Mouse (Mus musculus) hindbrain, embryonic 12.5 days (tissue): ENCODE measurements around the gene Renbp. TPM values are rescaled to one million over a fixed set of nuclear protein-coding genes. Genes with fewer than 3 reads are reported as not detected.

ENCODE experiments used
- ATAC-seq: fragments of 200-750 bp; cut with Nextera tagmentation; 2 replicates; pipeline ENCODE4 v1.8.0; 2017; ENCODE audit warnings: moderate TSS enrichment; ENCODE audit not compliant: low FRiP score
- H3K27ac ChIP-seq: fragments of 300-500 bp; sonication (generic); 2 replicates; pipeline ENCODE4 v1.5.1; 2016; ENCODE audit warnings: mild to moderate bottlenecking
- H3K27me3 ChIP-seq: fragments of 300-500 bp; sonication (generic); 2 replicates; pipeline ENCODE4 v1.6.1; 2016; ENCODE audit warnings: mild to moderate bottlenecking
- H3K36me3 ChIP-seq: fragments of 300-500 bp; sonication (generic); 2 replicates; pipeline ENCODE4 v1.6.1; 2016; ENCODE audit warnings: mild to moderate bottlenecking
- H3K4me1 ChIP-seq: fragments of 300-500 bp; sonication (generic); 2 replicates; pipeline ENCODE4 v1.6.1; 2016
- H3K4me2 ChIP-seq: fragments of 300-500 bp; sonication (generic); replicated peaks from 2 replicates; pipeline ENCODE4 v1.6.1; 2016; ENCODE audit warnings: mild to moderate bottlenecking
- H3K4me3 ChIP-seq: fragments of 300-500 bp; sonication (generic); 2 replicates; pipeline ENCODE4 v1.5.1; 2016; ENCODE audit warnings: mild to moderate bottlenecking
- H3K9ac ChIP-seq: fragments of 300-500 bp; sonication (generic); 2 replicates; pipeline ENCODE4 v1.6.1; 2016; ENCODE audit warnings: mild to moderate bottlenecking, moderate library complexity
- H3K9me3 ChIP-seq: fragments of 300-500 bp; sonication (generic); replicated peaks from 2 replicates; pipeline ENCODE4 v1.6.1; 2016; ENCODE audit warnings: mild to moderate bottlenecking
- WGBS: fragments of 180-500 bp; shearing (Covaris S2); methylation state at CpG from one replicate; pipeline ENCODE4 v1.1.7; 2016; 5-methylcytosine and 5-hydroxymethylcytosine counted together
- polyA plus RNA-seq: library from polyadenylated mRNA; unstranded; fragments of >200 nt; fragmentation: Nextera tagmentation; extraction: Ambion mirVana; gene quantifications from 2 replicates; pipeline ENCODE4 v1.2.1, GENCODE M21; 2016

Renbp gene
- polyA plus RNA-seq, 1 experiment from 2014 or later, result 19.7 TPM

DNA sequence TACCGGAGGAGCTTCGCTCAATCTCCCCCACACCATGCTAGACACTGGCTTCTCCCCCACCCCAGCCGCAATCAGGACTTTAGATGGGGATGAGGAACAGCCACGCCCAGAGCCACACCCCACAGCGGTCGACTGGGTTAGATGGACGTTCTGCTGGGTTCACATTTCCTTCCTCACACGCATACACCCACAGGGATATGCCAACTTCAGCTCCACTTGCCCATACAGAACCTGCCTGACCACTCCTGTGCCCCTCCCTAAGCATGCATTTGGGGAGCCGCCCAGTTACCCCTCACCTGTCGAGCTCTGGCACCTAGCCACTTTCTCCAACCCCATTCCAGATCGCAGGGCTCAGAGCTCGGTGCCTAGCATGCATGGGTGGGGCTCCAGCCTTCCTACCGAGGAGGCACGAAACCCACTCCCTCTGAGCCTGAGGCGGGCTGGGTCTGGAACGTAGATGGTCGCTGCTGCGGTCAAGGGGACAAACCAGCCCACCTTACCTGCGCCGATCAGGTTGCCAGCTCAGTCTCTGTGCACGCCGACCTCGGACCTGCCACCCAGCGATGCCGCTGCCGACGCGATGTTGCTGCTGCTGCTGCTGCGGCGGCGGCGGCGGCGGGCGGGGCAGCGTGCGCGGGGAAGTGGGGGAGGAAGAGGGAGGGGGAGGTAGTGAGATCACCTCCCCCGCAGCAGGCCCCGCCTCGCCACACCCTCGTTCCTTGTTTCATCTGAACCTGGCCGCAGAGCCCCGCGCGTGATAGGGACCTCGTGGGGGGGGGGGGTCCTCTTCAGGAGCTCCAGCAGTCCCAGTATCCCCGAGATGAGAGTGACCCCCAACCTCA lies 50.2 kb downstream of the Renbp start:
- Histone ChIP-seq H3K9me3 (no peaks in the 10 kb centered on the region), H3K4me1 (peaks cover 6% of the 10 kb centered on the region; the same call in 1 of the 2 replicates), H3K36me3 (no peaks in the 10 kb centered on the region), H3K27me3 (peaks cover 9% of the 10 kb centered on the region; the same call in 1 of the 2 replicates), H3K4me2 (peak overlapping the region; percentile 58), H3K9ac (peak overlapping the region; percentile 59), H3K27ac (peak overlapping the region; percentile 55), H3K4me3 (peak overlapping the region; percentile 47)
- peak; percentile 65 for ATAC-seq
- 22% methylated on average over 40 of the region's 48 CpGs for WGBS

DNA sequence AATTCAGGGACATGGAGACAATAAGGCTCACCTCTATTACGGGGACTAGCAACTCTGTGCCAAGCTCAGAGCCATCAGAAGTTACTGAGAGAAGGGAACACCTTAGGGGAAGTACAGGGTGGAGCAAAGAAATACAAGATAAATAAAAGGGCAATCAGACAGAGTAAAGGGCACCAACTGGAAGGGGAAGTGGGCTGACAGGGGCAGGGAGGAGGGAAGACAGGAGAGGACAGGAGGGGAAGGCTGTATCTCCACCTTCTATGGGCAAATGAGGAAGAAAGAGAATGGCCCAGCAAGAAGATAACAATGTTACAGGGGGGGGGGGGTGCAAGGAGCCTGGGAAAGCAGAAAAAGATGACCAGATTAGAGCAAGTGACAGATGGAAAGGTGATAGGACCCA lies 53.6 kb downstream of the Renbp start:
- no peak overlapping the region for H3K4me3 ChIP-seq
- H3K9ac ChIP-seq, result no peak overlapping the region
- H3K27ac ChIP-seq, result no peak overlapping the region
- H3K4me2 ChIP-seq, result peak overlapping the region; percentile 27
- no peaks in the 10 kb centered on the region for H3K36me3 ChIP-seq
- WGBS, result 74% methylated on average over 1 of the region's 1 CpGs
- peaks cover 6% of the 10 kb centered on the region; the same call in 1 of the 2 replicates for H3K4me1 ChIP-seq
- no peaks in the 10 kb centered on the region for H3K9me3 ChIP-seq
- peaks cover 9% of the 10 kb centered on the region; the same call in 1 of the 2 replicates for H3K27me3 ChIP-seq
- no peak for ATAC-seq

DNA sequence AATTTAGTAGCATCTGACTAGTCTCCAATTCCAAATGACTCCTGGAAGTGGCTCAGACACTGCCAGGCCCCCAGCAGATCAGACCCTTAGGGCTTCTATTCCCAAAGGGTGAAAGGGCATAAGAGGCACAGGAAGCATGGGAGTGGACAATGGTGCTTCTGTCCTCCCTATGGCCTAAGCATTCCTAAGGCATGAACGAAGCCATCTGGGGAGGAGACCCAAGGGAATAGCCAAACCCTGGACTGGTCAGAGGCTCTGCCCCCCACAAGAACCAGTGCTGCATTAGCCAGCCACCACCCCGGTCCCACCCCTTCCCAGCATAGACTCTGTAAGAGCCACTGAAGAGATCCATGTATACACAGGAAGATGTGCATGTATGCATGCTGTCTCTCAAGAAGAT lies 54.8 kb downstream of the Renbp start:
- Histone ChIP-seq H3K36me3 (no peaks in the 10 kb centered on the region), H3K27ac (no peak overlapping the region), H3K4me1 (peaks cover 6% of the 10 kb centered on the region; the same call in 1 of the 2 replicates), H3K4me3 (no peak overlapping the region), H3K4me2 (peak overlapping the region; percentile 27), H3K9me3 (no peaks in the 10 kb centered on the region), H3K9ac (no peak overlapping the region), H3K27me3 (peaks cover 7% of the 10 kb centered on the region; the same call in 1 of the 2 replicates)
- 74% methylated on average over 2 of the region's 2 CpGs for WGBS
- no peak for ATAC-seq

Other genes with a start within 250 kb of the Renbp start
- gene Bcap31, start 214.7 kb downstream of the Renbp start, polyA plus RNA-seq, result 132 and 136 TPM in 2 replicates
- 12.7 and 14.0 TPM in 2 replicates for gene Abcd1, start 214.3 kb downstream of the Renbp start, polyA plus RNA-seq
- 0.21 and 0.25 TPM in 2 replicates for gene Plxnb3, start 173.8 kb downstream of the Renbp start, polyA plus RNA-seq
- gene Srpk3, start 156.4 kb downstream of the Renbp start, polyA plus RNA-seq, result 2.7 and 5.4 TPM in 2 replicates
- gene Idh3g, start 144.0 kb downstream of the Renbp start, polyA plus RNA-seq, result 150 and 167 TPM in 2 replicates
- gene Ssr4, start 143.8 kb downstream of the Renbp start, polyA plus RNA-seq, result 125 and 138 TPM in 2 replicates
- gene Pdzd4, start 105.9 kb downstream of the Renbp start, polyA plus RNA-seq, result 2.7 and 2.8 TPM in 2 replicates
- 0.19 and 0.20 TPM in 2 replicates for gene Avpr2, start 38.7 kb downstream of the Renbp start, polyA plus RNA-seq
- 45.6 and 58.4 TPM in 2 replicates for gene L1cam, start 34.7 kb downstream of the Renbp start, polyA plus RNA-seq
- gene Arhgap4, start 9.0 kb downstream of the Renbp start, polyA plus RNA-seq, result 2.7 and 3.4 TPM in 2 replicates
- gene Naa10, start 8.9 kb downstream of the Renbp start, polyA plus RNA-seq, result 105 and 118 TPM in 2 replicates
- gene Hcfc1, start 35.5 kb upstream of the Renbp start, polyA plus RNA-seq, result 77.4 and 78.6 TPM in 2 replicates
- gene Irak1, start 93.1 kb upstream of the Renbp start, polyA plus RNA-seq, result 53.9 and 58.2 TPM in 2 replicates
- not detected in 2 replicates for gene Opn1mw, start 196.6 kb upstream of the Renbp start, polyA plus RNA-seq
- 14.9 and 16.7 TPM in 2 replicates for gene Mecp2, start 204.5 kb upstream of the Renbp start, polyA plus RNA-seq
- gene Tex28, start 237.0 kb upstream of the Renbp start, polyA plus RNA-seq, result not detected in 2 replicates
- gene Tktl1, start 246.4 kb upstream of the Renbp start, polyA plus RNA-seq, result 0.10 and 0.18 TPM in 2 replicates